Mouse (Mus musculus): ENCODE data around the gene Sdhaf4. TPM values are rescaled to one million over a fixed set of nuclear protein-coding genes. Genes with fewer than 3 reads are reported as not detected.
"Not testable (repeated sequence)": the region's sequence is repeated elsewhere in the genome, so short reads cannot be mapped to it uniquely, and the experiment has no call there.

Gene Sdhaf4
- polyA plus RNA-seq, 1 experiment from 2014 or later, result 66.0 TPM

- peaks cover 27% of the 10 kb centered on the region for H3K36me3 ChIP-seq
- WGBS, result 95% methylated on average over 4 of the region's 4 CpGs
- H3K4me1 ChIP-seq, result no peaks in the 10 kb centered on the region
- no peak overlapping the region for H3K4me2 ChIP-seq
- no peaks in the 10 kb centered on the region for H3K9me3 ChIP-seq (replicated peaks)
- ATAC-seq (replicated peaks; ENCODE audit: low FRiP score), result no peak
- no peak overlapping the region for H3K9ac ChIP-seq
- no peak overlapping the region for H3K4me3 ChIP-seq (replicated peaks)
- no peak overlapping the region for H3K27ac ChIP-seq
- no peaks in the 10 kb centered on the region for H3K27me3 ChIP-seq
Observed at GRCm38 (mm10) chr1:23995420-23995819, 10.0 kb downstream of the Sdhaf4 start.

DNA sequence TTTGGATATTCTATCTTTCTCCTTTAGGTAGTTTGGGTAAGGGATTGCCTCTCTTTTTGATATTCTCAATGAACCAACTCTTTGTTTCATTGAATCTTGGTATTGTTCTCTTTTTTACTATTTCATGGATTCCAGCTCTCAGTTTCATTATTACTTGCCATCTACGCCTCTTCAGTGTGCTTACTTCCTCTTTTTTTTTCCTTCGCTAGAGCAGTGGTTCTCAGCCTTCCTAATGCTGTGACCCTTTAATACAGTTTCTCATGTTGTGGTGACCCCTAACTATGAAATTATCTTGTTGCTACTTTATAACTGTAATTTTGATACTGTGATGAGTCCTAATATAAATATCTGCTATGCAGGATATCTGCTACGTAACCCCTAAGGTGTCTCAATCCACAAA, 22.3 kb downstream of the Sdhaf4 start:
- Histone ChIP-seq H3K36me3 (no peaks in the 10 kb centered on the region), H3K4me2 (no peak overlapping the region), H3K9me3 (replicated peaks) (no peaks in the 10 kb centered on the region), H3K27me3 (no peaks in the 10 kb centered on the region), H3K4me3 (replicated peaks) (no peak overlapping the region), H3K27ac (no peak overlapping the region), H3K4me1 (no peaks in the 10 kb centered on the region), H3K9ac (no peak overlapping the region)
- no peak for ATAC-seq (replicated peaks; ENCODE audit: low FRiP score)
- WGBS, result 88% methylated on average over 3 of the region's 3 CpGs

DNA sequence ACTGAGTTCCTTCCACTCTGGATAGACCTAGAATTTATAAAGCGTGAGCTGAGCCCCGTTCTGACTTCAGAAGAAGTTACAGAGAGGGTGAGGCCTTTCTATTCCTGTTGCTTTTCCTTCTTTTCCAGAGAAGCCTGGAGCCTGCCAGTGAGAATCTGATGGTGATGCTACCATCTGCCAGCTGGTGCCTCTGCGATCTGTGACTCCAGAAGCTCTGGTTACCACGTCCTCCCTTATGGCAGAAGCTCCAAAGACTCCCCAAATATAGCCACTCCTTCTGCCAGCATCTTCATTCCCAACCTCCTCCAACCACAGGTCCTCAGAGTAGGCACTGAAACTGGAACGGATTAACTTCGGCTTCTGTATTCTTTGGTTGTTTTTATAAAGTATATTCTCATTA, 27.2 kb downstream of the Sdhaf4 start:
- no peaks in the 10 kb centered on the region for H3K4me1 ChIP-seq
- H3K4me3 ChIP-seq (replicated peaks), result no peak overlapping the region
- no peak for ATAC-seq (replicated peaks; ENCODE audit: low FRiP score)
- H3K27ac ChIP-seq, result no peak overlapping the region
- H3K27me3 ChIP-seq, result no peaks in the 10 kb centered on the region
- H3K9me3 ChIP-seq (replicated peaks), result no peaks in the 10 kb centered on the region
- H3K9ac ChIP-seq, result no peak overlapping the region
- 85% methylated on average over 6 of the region's 6 CpGs for WGBS
- no peaks in the 10 kb centered on the region for H3K36me3 ChIP-seq
- H3K4me2 ChIP-seq, result no peak overlapping the region

DNA sequence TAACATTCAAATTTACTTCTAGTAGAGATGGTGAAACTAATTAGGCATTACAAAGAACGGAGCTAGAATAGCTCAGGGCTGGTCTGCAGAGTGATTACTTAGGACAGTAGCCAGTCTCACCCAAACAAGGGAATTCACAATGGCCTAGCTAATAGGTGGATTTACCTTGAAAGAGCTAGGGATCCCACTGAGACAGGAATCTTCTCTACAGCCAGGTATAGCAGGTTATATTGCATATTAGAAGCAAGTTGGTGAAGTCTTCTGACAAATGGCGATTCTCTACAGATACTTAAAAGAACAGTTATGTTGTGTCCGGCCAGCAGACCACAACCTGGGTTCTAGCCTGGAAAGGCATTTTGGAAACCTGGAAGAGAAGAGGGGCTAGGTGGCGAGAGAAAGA, 34.3 kb downstream of the Sdhaf4 start:
- H3K9me3 ChIP-seq (replicated peaks); ATAC-seq (replicated peaks; ENCODE audit: low FRiP score); H3K4me3 ChIP-seq (replicated peaks); H3K4me1 ChIP-seq; H3K9ac ChIP-seq; H3K27me3 ChIP-seq; H3K4me2 ChIP-seq; H3K27ac ChIP-seq; H3K36me3 ChIP-seq: not testable (repeated sequence)
- 89% methylated on average over 3 of the region's 4 CpGs for WGBS

GRCm38 (mm10) chr1:23968027-23968725, 37.3 kb downstream of the Sdhaf4 start:
- ATAC-seq (replicated peaks; ENCODE audit: low FRiP score), result 0 out of 2 replicates have a peak, but pooled peaks have one; percentile 9
- Histone ChIP-seq H3K27me3 (no peaks in the 10 kb centered on the region), H3K4me1 (no peaks in the 10 kb centered on the region), H3K9ac (no peak overlapping the region), H3K27ac (no peak overlapping the region), H3K36me3 (no peaks in the 10 kb centered on the region), H3K4me3 (replicated peaks) (no peak overlapping the region), H3K4me2 (no peak overlapping the region), H3K9me3 (replicated peaks) (no peaks in the 10 kb centered on the region)
- WGBS, result 84% methylated on average over 9 of the region's 9 CpGs

GRCm38 (mm10) chr1:23966226-23966625, 39.2 kb downstream of the Sdhaf4 start:
- Histone ChIP-seq H3K9me3 (replicated peaks) (no peaks in the 10 kb centered on the region), H3K27ac (no peak overlapping the region), H3K4me1 (no peaks in the 10 kb centered on the region), H3K4me3 (replicated peaks) (no peak overlapping the region), H3K36me3 (no peaks in the 10 kb centered on the region), H3K27me3 (no peaks in the 10 kb centered on the region), H3K4me2 (no peak overlapping the region), H3K9ac (no peak overlapping the region)
- WGBS, result 81% methylated on average over 1 of the region's 1 CpGs
- ATAC-seq (replicated peaks; ENCODE audit: low FRiP score), result no peak

- Histone ChIP-seq H3K4me3 (replicated peaks) (peak overlapping the region; percentile 33), H3K27me3 (no peaks in the 10 kb centered on the region), H3K4me1 (peaks cover 8% of the 10 kb centered on the region; the same call in 1 of the 2 replicates), H3K36me3 (no peaks in the 10 kb centered on the region), H3K9me3 (replicated peaks) (no peaks in the 10 kb centered on the region), H3K9ac (no peak overlapping the region), H3K4me2 (peak overlapping the region; percentile 52), H3K27ac (no peak overlapping the region)
- 0 out of 2 replicates have a peak, but pooled peaks have one; percentile 52 for ATAC-seq (replicated peaks; ENCODE audit: low FRiP score)
- WGBS, result 27% methylated on average over 6 of the region's 6 CpGs
Observed at GRCm38 (mm10) chr1:23959415-23959732, 46.1 kb downstream of the Sdhaf4 start.

GRCm38 (mm10) chr1:23958668-23959414, 46.6 kb downstream of the Sdhaf4 start:
- Histone ChIP-seq H3K27ac (no peak overlapping the region), H3K9me3 (replicated peaks) (no peaks in the 10 kb centered on the region), H3K4me3 (replicated peaks) (peak overlapping the region; percentile 33), H3K9ac (no peak overlapping the region), H3K4me1 (peaks cover 8% of the 10 kb centered on the region; the same call in 1 of the 2 replicates), H3K4me2 (peak overlapping the region; percentile 52), H3K36me3 (no peaks in the 10 kb centered on the region), H3K27me3 (no peaks in the 10 kb centered on the region)
- peak; percentile 81; the same call in 1 of the 2 replicates for ATAC-seq (replicated peaks; ENCODE audit: low FRiP score)
- WGBS, result 14% methylated on average over 13 of the region's 13 CpGs

DNA sequence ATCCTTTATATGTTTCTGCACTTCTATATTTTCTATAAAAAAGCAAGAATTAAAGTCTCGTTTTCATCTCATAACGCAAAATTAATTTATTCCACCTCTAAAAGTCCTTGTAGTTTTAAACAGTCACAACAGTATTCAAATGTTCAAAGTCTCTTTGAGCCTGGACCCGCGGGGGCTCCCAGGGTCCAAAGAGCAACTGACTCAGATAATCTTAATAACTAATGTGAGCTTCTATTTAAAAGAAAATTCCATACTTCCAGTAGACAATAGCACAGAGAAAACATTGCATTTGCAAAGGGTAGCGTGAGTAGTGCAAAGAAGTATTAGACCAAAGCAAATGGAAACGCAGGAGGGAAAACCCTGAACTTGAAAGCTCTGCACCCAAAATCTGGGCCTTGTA, 47.4 kb downstream of the Sdhaf4 start:
- H3K27me3 ChIP-seq, result no peaks in the 10 kb centered on the region
- no peaks in the 10 kb centered on the region for H3K36me3 ChIP-seq
- peaks cover 8% of the 10 kb centered on the region; the same call in 1 of the 2 replicates for H3K4me1 ChIP-seq
- H3K4me3 ChIP-seq (replicated peaks), result no peak overlapping the region
- ATAC-seq (replicated peaks; ENCODE audit: low FRiP score), result no peak
- no peak overlapping the region for H3K27ac ChIP-seq
- H3K4me2 ChIP-seq, result no peak overlapping the region
- no peak overlapping the region for H3K9ac ChIP-seq
- no peaks in the 10 kb centered on the region for H3K9me3 ChIP-seq (replicated peaks)
- WGBS, result 90% methylated on average over 6 of the region's 6 CpGs

- ATAC-seq (replicated peaks; ENCODE audit: low FRiP score), result no peak
- Histone ChIP-seq H3K9me3 (replicated peaks) (no peaks in the 10 kb centered on the region), H3K27me3 (no peaks in the 10 kb centered on the region), H3K9ac (no peak overlapping the region), H3K27ac (no peak overlapping the region), H3K4me3 (replicated peaks) (no peak overlapping the region), H3K4me1 (peaks cover 8% of the 10 kb centered on the region; the same call in 1 of the 2 replicates), H3K4me2 (no peak overlapping the region), H3K36me3 (no peaks in the 10 kb centered on the region)
- 90% methylated on average over 4 of the region's 4 CpGs for WGBS
Observed at GRCm38 (mm10) chr1:23955539-23955938, 49.9 kb downstream of the Sdhaf4 start.

GRCm38 (mm10) chr1:23953921-23954320, 51.5 kb downstream of the Sdhaf4 start:
- H3K27ac ChIP-seq, result no peak overlapping the region
- WGBS, result 73% methylated on average over 13 of the region's 13 CpGs
- no peaks in the 10 kb centered on the region for H3K9me3 ChIP-seq (replicated peaks)
- no peaks in the 10 kb centered on the region for H3K27me3 ChIP-seq
- no peaks in the 10 kb centered on the region for H3K36me3 ChIP-seq
- no peak overlapping the region for H3K9ac ChIP-seq
- 0 out of 2 replicates have a peak, but pooled peaks cover 2% of the 10 kb centered on the region for H3K4me1 ChIP-seq
- no peak overlapping the region for H3K4me2 ChIP-seq
- H3K4me3 ChIP-seq (replicated peaks), result no peak overlapping the region
- ATAC-seq (replicated peaks; ENCODE audit: low FRiP score), result no peak

DNA sequence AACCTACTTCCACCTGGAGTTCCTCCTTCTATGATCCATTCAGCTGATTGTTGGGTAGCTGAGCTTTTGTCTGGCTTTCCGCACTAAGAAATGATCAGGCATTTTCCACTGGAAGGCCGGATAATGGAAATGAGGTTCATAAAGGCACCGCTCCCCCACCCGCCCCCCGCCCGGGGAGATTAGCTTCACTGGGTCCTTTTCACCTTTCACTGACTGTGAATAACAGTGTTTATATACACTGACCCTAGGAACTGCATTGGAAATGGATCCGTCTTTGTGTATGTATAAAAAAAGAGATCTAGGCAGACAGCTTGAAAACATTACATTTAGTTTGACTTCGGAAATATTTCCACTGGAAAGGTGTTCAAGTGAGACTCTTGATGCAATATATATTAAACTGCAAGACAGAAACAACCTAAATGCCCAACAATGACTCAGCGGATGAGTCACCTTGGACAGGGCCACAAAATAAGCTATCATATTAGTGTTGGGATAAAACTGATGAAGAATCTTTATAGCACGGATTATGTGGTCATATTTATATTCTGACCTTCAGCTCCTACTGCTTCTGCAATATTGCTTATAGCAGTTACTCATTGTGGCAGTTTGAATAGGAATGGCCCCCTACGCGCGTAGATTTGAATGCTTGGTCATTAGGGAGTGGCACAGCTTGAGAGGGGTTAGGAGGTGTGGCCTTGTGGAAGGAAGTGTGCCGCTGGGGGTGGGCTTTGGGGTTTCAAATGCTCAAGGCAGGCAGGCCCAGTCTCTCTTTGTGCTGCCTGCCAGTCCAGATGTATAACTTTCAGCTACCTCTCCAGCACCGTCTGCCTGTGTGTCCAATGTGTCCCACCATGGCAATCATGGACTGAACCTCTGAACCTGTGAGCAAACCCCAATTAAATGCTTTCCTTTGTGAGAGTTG, 56.4 kb downstream of the Sdhaf4 start:
- Histone ChIP-seq H3K36me3 (no peaks in the 10 kb centered on the region), H3K9ac (no peak overlapping the region), H3K27me3 (no peaks in the 10 kb centered on the region), H3K9me3 (replicated peaks) (no peaks in the 10 kb centered on the region), H3K27ac (no peak overlapping the region), H3K4me3 (replicated peaks) (no peak overlapping the region), H3K4me2 (no peak overlapping the region), H3K4me1 (no peaks in the 10 kb centered on the region)
- 85% methylated on average over 15 of the region's 15 CpGs for WGBS
- ATAC-seq (replicated peaks; ENCODE audit: low FRiP score), result no peak
